Mouse (Mus musculus): Measurements from ENCODE around the gene Atp10a. TPM values are rescaled to one million over a fixed set of nuclear protein-coding genes. Genes with fewer than 3 reads are reported as not detected.

The Atp10a gene
- polyA plus RNA-seq, 1 experiment from 2014 or later: 3.8 TPM

- TF ChIP-seq CTCF (IDR thresholded peaks at IDR 0.05; ENCODE audit: low read depth): no peak
- Histone ChIP-seq H3K4me3 (ENCODE audit: low read depth, low read length) (no peak overlapping the region), H3K36me3 (ENCODE audit: insufficient read depth) (no peaks in the 10 kb centered on the region), H3K9me3 (ENCODE audit: low read depth, low read length) (no peaks in the 10 kb centered on the region), H3K27ac (ENCODE audit: low read depth) (no peak overlapping the region), H3K9ac (no peak overlapping the region), H3K4me1 (ENCODE audit: insufficient read depth) (no peaks in the 10 kb centered on the region), H3K27me3 (ENCODE audit: insufficient read depth, low read length) (no peaks in the 10 kb centered on the region), H3K4me2 (no peak overlapping the region)
- ATAC-seq (ENCODE audit: insufficient read depth) (no peak), DNase-seq (no peak)
- 76% methylated on average over 4 of the region's 4 CpGs for WGBS
Measured at GRCm38 (mm10) chr7:58640456-58640855, 15.5 kb upstream of the Atp10a start.

- WGBS: 86% methylated on average over 3 of the region's 3 CpGs
- H3K9ac ChIP-seq: no peak overlapping the region
- no peak for TF ChIP-seq CTCF (IDR thresholded peaks at IDR 0.05; ENCODE audit: low read depth)
Measured at GRCm38 (mm10) chr7:58641916-58642315, 14.1 kb upstream of the Atp10a start.

GRCm38 (mm10) chr7:58647404-58647803 lies 8.6 kb upstream of the Atp10a start:
- no peak overlapping the region for H3K9ac ChIP-seq
- H3K4me2 ChIP-seq: no peak overlapping the region
- no peaks in the 10 kb centered on the region for H3K4me1 ChIP-seq (ENCODE audit: insufficient read depth)
- no peaks in the 10 kb centered on the region for H3K9me3 ChIP-seq (ENCODE audit: low read depth, low read length)
- peak; percentile 64 for DNase-seq
- H3K36me3 ChIP-seq (ENCODE audit: insufficient read depth): no peaks in the 10 kb centered on the region
- H3K27me3 ChIP-seq (ENCODE audit: insufficient read depth, low read length): no peaks in the 10 kb centered on the region
- no peak; the same call in 1 of the 2 replicates for ATAC-seq (ENCODE audit: insufficient read depth)
- H3K27ac ChIP-seq (ENCODE audit: low read depth): no peak overlapping the region
- H3K4me3 ChIP-seq (ENCODE audit: low read depth, low read length): no peak overlapping the region
- WGBS: 57% methylated on average over 1 of the region's 1 CpGs
- TF ChIP-seq CTCF (IDR thresholded peaks at IDR 0.05; ENCODE audit: low read depth): no peak

More at GRCm38 (mm10) chr7:58641916-58642315, 14.1 kb upstream of the Atp10a start:
- H3K9me3 ChIP-seq (ENCODE audit: low read depth, low read length): no peaks in the 10 kb centered on the region
- no peaks in the 10 kb centered on the region for H3K36me3 ChIP-seq (ENCODE audit: insufficient read depth)
- no peak overlapping the region for H3K27ac ChIP-seq (ENCODE audit: low read depth)
- no peaks in the 10 kb centered on the region for H3K27me3 ChIP-seq (ENCODE audit: insufficient read depth, low read length)
- no peak for DNase-seq
- H3K4me1 ChIP-seq (ENCODE audit: insufficient read depth): no peaks in the 10 kb centered on the region
- no peak overlapping the region for H3K4me2 ChIP-seq
- H3K4me3 ChIP-seq (ENCODE audit: low read depth, low read length): no peak overlapping the region
- no peak for ATAC-seq (ENCODE audit: insufficient read depth)

- H3K4me1 ChIP-seq (ENCODE audit: insufficient read depth): 0 out of 2 replicates have a peak, but pooled peaks cover 8% of the 10 kb centered on the region
- no peak for TF ChIP-seq CTCF (IDR thresholded peaks at IDR 0.05; ENCODE audit: low read depth)
- H3K4me2 ChIP-seq: peak overlapping the region; percentile 88
- peak overlapping the region; percentile 65 for H3K4me3 ChIP-seq (ENCODE audit: low read depth, low read length)
- no peaks in the 10 kb centered on the region for H3K9me3 ChIP-seq (ENCODE audit: low read depth, low read length)
- no peaks in the 10 kb centered on the region for H3K27me3 ChIP-seq (ENCODE audit: insufficient read depth, low read length)
- H3K27ac ChIP-seq (ENCODE audit: low read depth): peak overlapping the region; percentile 77
- peak; percentile 86 for DNase-seq
- peak overlapping the region; percentile 74 for H3K9ac ChIP-seq
- no peaks in the 10 kb centered on the region for H3K36me3 ChIP-seq (ENCODE audit: insufficient read depth)
- peak; percentile 97 for ATAC-seq (ENCODE audit: insufficient read depth)
- under 1% methylated on average over 81 of the region's 81 CpGs for WGBS
Measured at GRCm38 (mm10) chr7:58657913-58658789, 2.2 kb downstream of the Atp10a start.

DNA sequence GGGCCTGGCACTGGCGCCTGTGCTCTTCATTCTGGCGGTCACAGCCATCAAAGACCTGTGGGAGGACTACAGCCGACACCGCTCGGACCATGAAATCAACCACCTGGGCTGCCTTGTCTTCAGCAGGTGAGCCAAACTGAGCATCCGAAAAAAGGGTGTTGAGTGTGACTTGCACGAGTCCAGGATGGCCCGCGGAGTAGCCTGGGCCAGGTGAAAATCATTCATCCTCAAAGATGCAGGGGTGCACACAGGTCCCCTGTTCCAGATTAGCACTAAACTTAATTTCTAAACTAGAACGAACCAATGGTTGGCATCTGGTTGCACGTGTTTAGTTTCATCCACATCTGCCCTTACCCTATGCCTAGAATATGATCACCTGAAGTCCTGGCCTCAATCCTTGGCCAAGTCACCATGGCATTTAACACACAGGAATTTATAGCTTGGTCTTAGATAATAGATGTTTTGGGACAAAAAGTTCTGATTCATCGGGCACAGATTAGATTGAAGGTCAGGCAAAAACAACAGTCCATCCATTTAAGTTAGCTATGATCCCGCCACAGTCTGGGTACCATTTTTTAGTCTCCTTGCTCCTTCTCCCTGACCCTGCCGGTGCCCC lies 2.9 kb downstream of the Atp10a start:
- DNase-seq (no peak), ATAC-seq (ENCODE audit: insufficient read depth) (no peak)
- Histone ChIP-seq H3K4me2 (peak overlapping the region; percentile 88), H3K9me3 (ENCODE audit: low read depth, low read length) (no peaks in the 10 kb centered on the region), H3K4me1 (ENCODE audit: insufficient read depth) (0 out of 2 replicates have a peak, but pooled peaks cover 8% of the 10 kb centered on the region), H3K4me3 (ENCODE audit: low read depth, low read length) (peak overlapping the region; percentile 65), H3K27ac (ENCODE audit: low read depth) (no peak overlapping the region), H3K27me3 (ENCODE audit: insufficient read depth, low read length) (no peaks in the 10 kb centered on the region), H3K9ac (peak overlapping the region; percentile 74), H3K36me3 (ENCODE audit: insufficient read depth) (no peaks in the 10 kb centered on the region)
- 26% methylated on average over 14 of the region's 14 CpGs for WGBS
- no peak for TF ChIP-seq CTCF (IDR thresholded peaks at IDR 0.05; ENCODE audit: low read depth)

DNA sequence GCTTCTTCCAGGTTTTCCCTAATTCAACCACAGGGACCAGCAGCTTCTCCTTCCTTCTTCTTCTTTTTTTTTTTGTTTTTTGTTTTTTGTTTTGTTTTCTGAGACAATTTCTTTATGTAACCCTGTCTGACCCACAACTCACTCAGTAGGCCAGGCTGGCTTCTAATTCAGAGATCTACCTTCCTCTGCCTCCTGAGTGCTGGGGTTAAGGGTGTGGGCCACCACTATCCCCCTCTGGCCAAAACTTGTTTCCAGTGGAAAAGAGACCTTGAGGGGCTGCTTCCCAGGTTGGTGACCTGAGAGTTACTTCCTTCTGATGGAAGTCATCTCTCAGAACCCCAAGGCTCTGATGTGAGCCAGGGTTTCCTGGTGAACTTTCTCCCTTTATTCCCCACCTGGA lies 4.1 kb downstream of the Atp10a start:
- no peaks in the 10 kb centered on the region for H3K9me3 ChIP-seq (ENCODE audit: low read depth, low read length)
- H3K4me1 ChIP-seq (ENCODE audit: insufficient read depth): 0 out of 2 replicates have a peak, but pooled peaks cover 8% of the 10 kb centered on the region
- H3K36me3 ChIP-seq (ENCODE audit: insufficient read depth): no peaks in the 10 kb centered on the region
- ATAC-seq (ENCODE audit: insufficient read depth) (no peak), DNase-seq (no peak)
- H3K4me3 ChIP-seq (ENCODE audit: low read depth, low read length): no peak overlapping the region
- H3K4me2 ChIP-seq: peak overlapping the region; percentile 88; the same call in 1 of the 2 replicates
- no peak for TF ChIP-seq CTCF (IDR thresholded peaks at IDR 0.05; ENCODE audit: low read depth)
- H3K27ac ChIP-seq (ENCODE audit: low read depth): no peak overlapping the region
- H3K27me3 ChIP-seq (ENCODE audit: insufficient read depth, low read length): no peaks in the 10 kb centered on the region
- H3K9ac ChIP-seq: no peak overlapping the region

DNA sequence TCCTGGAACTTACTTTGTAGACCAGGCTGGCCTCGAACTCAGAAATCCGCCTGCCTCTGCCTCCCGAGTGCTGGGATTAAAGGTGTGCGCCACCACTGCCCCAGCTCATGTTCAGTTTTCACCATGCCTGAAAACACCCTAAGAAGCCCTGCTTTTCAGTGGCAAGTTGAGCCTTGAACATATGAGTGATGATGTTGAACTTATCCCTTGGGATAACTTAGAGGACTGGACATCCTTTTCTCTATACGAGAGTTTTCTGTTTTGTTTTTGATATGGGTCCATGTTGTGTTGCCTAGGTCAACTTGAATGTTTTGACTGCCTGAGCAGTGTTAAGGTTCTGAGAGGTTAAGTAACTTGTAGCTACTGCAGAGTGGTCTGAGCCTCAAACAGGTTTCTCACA lies 4.7 kb downstream of the Atp10a start:
- ATAC-seq (ENCODE audit: insufficient read depth): no peak
- H3K27ac ChIP-seq (ENCODE audit: low read depth): no peak overlapping the region

More for the DNA sequence above, 4.7 kb downstream of the Atp10a start:
- H3K4me2 ChIP-seq: no peak overlapping the region
- WGBS: 90% methylated on average over 5 of the region's 5 CpGs
- no peaks in the 10 kb centered on the region for H3K27me3 ChIP-seq (ENCODE audit: insufficient read depth, low read length)
- H3K9me3 ChIP-seq (ENCODE audit: low read depth, low read length): no peaks in the 10 kb centered on the region
- TF ChIP-seq CTCF (IDR thresholded peaks at IDR 0.05; ENCODE audit: low read depth): no peak
- no peak overlapping the region for H3K4me3 ChIP-seq (ENCODE audit: low read depth, low read length)
- DNase-seq: no peak
- no peaks in the 10 kb centered on the region for H3K36me3 ChIP-seq (ENCODE audit: insufficient read depth)
- H3K4me1 ChIP-seq (ENCODE audit: insufficient read depth): 0 out of 2 replicates have a peak, but pooled peaks cover 8% of the 10 kb centered on the region
- H3K9ac ChIP-seq: no peak overlapping the region
